Mouse (Mus musculus) hindbrain, embryonic 15.5 days (tissue): ENCODE measurements around the gene Cd300ld3. TPM values are rescaled to one million over a fixed set of nuclear protein-coding genes. Genes with fewer than 3 reads are reported as not detected.

Experiments used
- ATAC-seq: fragments of 200-750 bp; cut with Nextera tagmentation; 2 replicates; pipeline ENCODE4 v1.8.0; 2017; ENCODE audit warnings: low read depth, moderate number of reproducible peaks, moderate TSS enrichment; ENCODE audit not compliant: low FRiP score
- H3K27ac ChIP-seq: fragments of 300-500 bp; sonication (generic); replicated peaks from 2 replicates; pipeline ENCODE4 v1.5.1; 2015; ENCODE audit warnings: mild to moderate bottlenecking, inconsistent platforms
- H3K27me3 ChIP-seq: fragments of 300-500 bp; sonication (generic); 2 replicates; pipeline ENCODE4 v1.6.1; 2015; ENCODE audit warnings: control low read depth, inconsistent platforms
- H3K36me3 ChIP-seq: fragments of 300-500 bp; sonication (generic); 2 replicates; pipeline ENCODE4 v1.6.1; 2015; ENCODE audit warnings: control low read depth, inconsistent platforms
- H3K4me1 ChIP-seq: fragments of 300-500 bp; sonication (generic); replicated peaks from 2 replicates; pipeline ENCODE4 v1.6.1; 2015; ENCODE audit warnings: control low read depth, inconsistent platforms
- H3K4me2 ChIP-seq: fragments of 300-500 bp; sonication (generic); 2 replicates; pipeline ENCODE4 v1.6.1; 2015; ENCODE audit warnings: moderate library complexity, mild to moderate bottlenecking, inconsistent platforms
- H3K4me3 ChIP-seq: fragments of 300-500 bp; sonication (generic); 2 replicates; pipeline ENCODE4 v1.5.1; 2015; ENCODE audit warnings: mild to moderate bottlenecking, inconsistent platforms
- H3K9ac ChIP-seq: fragments of 300-500 bp; sonication (generic); 2 replicates; pipeline ENCODE4 v1.6.1; 2015; ENCODE audit warnings: inconsistent platforms
- H3K9me3 ChIP-seq: fragments of 300-500 bp; sonication (generic); 2 replicates; pipeline ENCODE4 v1.6.1; 2016; ENCODE audit warnings: control low read depth, inconsistent platforms
- WGBS: fragments of 180-500 bp; shearing (Covaris S2); methylation state at CpG from one replicate; pipeline ENCODE4 v1.1.7; 2015; 5-methylcytosine and 5-hydroxymethylcytosine counted together
- polyA plus RNA-seq: library from polyadenylated mRNA; unstranded; fragments of >200 nt; fragmentation: Nextera tagmentation; extraction: Ambion mirVana; gene quantifications from 2 replicates; pipeline ENCODE4 v1.2.1, GENCODE M21; 2015

The Cd300ld3 gene
- polyA plus RNA-seq, result not detected in 2 replicates

- Histone ChIP-seq H3K9me3 (no peaks in the 10 kb centered on the region), H3K4me2 (no peak within 1 kb of the TSS), H3K9ac (no peak within 1 kb of the TSS), H3K4me3 (no peak within 1 kb of the TSS), H3K27ac (no peak within 1 kb of the TSS), H3K36me3 (no peaks in the 10 kb centered on the region), H3K27me3 (no peaks in the 10 kb centered on the region), H3K4me1 (no peaks in the 10 kb centered on the region)
- no peak for ATAC-seq
- WGBS, result 81% methylated on average over 2 of the region's 2 CpGs
Measured at GRCm38 (mm10) chr11:115048259-115048658, at the start of gene Cd300ld3. Gene Cd300ld3 (minus strand): TSS chr11:115048409.

GRCm38 (mm10) chr11:115092140-115092539, 43.9 kb upstream of the Cd300ld3 start:
- Histone ChIP-seq H3K4me2 (peak overlapping the region; percentile 59), H3K27ac (no peak overlapping the region), H3K27me3 (peaks cover 31% of the 10 kb centered on the region), H3K9ac (no peak overlapping the region), H3K36me3 (no peaks in the 10 kb centered on the region), H3K4me1 (peaks cover 12% of the 10 kb centered on the region), H3K4me3 (peak overlapping the region; percentile 30; the same call in 1 of the 2 replicates), H3K9me3 (no peaks in the 10 kb centered on the region)
- ATAC-seq, result no peak
- 18% methylated on average over 4 of the region's 4 CpGs for WGBS

GRCm38 (mm10) chr11:115091362-115091901, 43.2 kb upstream of the Cd300ld3 start, which contains the start of gene Rab37:
Gene Rab37 (plus strand): TSS chr11:115091431.
- WGBS, result 3% methylated on average over 36 of the region's 36 CpGs
- H3K9me3 ChIP-seq, result no peaks in the 10 kb centered on the region
- no peak within 1 kb of the TSS for H3K27ac ChIP-seq
- peak within 1 kb of the TSS; percentile 59 for H3K4me2 ChIP-seq
- no peak for ATAC-seq
- peak within 1 kb of the TSS; percentile 30 for H3K4me3 ChIP-seq
- H3K4me1 ChIP-seq, result peaks cover 12% of the 10 kb centered on the region
- peaks cover 31% of the 10 kb centered on the region for H3K27me3 ChIP-seq
- peak within 1 kb of the TSS; percentile 23; the same call in 1 of the 2 replicates for H3K9ac ChIP-seq
- H3K36me3 ChIP-seq, result no peaks in the 10 kb centered on the region

- H3K9ac ChIP-seq, result no peak overlapping the region
- peaks cover 31% of the 10 kb centered on the region for H3K27me3 ChIP-seq
- H3K36me3 ChIP-seq, result no peaks in the 10 kb centered on the region
- H3K27ac ChIP-seq, result no peak overlapping the region
- ATAC-seq, result no peak
- H3K4me2 ChIP-seq, result no peak overlapping the region
- 68% methylated on average over 6 of the region's 6 CpGs for WGBS
- H3K4me3 ChIP-seq, result no peak overlapping the region
- H3K4me1 ChIP-seq, result peaks cover 15% of the 10 kb centered on the region
- H3K9me3 ChIP-seq, result no peaks in the 10 kb centered on the region
Measured at GRCm38 (mm10) chr11:115089853-115090252, 41.6 kb upstream of the Cd300ld3 start.

GRCm38 (mm10) chr11:115086213-115086612, 38.0 kb upstream of the Cd300ld3 start:
- no peak for ATAC-seq
- H3K27ac ChIP-seq, result no peak overlapping the region
- peaks cover 17% of the 10 kb centered on the region for H3K4me1 ChIP-seq
- H3K9ac ChIP-seq, result no peak overlapping the region
- WGBS, result 71% methylated on average over 7 of the region's 7 CpGs
- no peaks in the 10 kb centered on the region for H3K9me3 ChIP-seq
- H3K36me3 ChIP-seq, result no peaks in the 10 kb centered on the region
- no peak overlapping the region for H3K4me2 ChIP-seq
- no peak overlapping the region for H3K4me3 ChIP-seq
- H3K27me3 ChIP-seq, result peaks cover 13% of the 10 kb centered on the region

GRCm38 (mm10) chr11:115085064-115085463, 36.9 kb upstream of the Cd300ld3 start:
- Histone ChIP-seq H3K27me3 (peaks cover 2% of the 10 kb centered on the region), H3K4me3 (no peak overlapping the region), H3K9me3 (no peaks in the 10 kb centered on the region), H3K36me3 (no peaks in the 10 kb centered on the region), H3K4me1 (peaks cover 14% of the 10 kb centered on the region), H3K4me2 (no peak overlapping the region), H3K9ac (no peak overlapping the region), H3K27ac (no peak overlapping the region)
- 33% methylated on average over 8 of the region's 8 CpGs for WGBS
- no peak for ATAC-seq

GRCm38 (mm10) chr11:115084595-115084994, 36.4 kb upstream of the Cd300ld3 start:
- Histone ChIP-seq H3K36me3 (no peaks in the 10 kb centered on the region), H3K27ac (no peak overlapping the region), H3K4me1 (peaks cover 14% of the 10 kb centered on the region), H3K4me3 (no peak overlapping the region), H3K9me3 (no peaks in the 10 kb centered on the region), H3K27me3 (no peaks in the 10 kb centered on the region; the same call in 1 of the 2 replicates), H3K9ac (no peak overlapping the region), H3K4me2 (no peak overlapping the region)
- no peak for ATAC-seq
- WGBS, result 16% methylated on average over 12 of the region's 12 CpGs

- WGBS, result 41% methylated on average over 18 of the region's 18 CpGs
- Histone ChIP-seq H3K27me3 (no peaks in the 10 kb centered on the region; the same call in 1 of the 2 replicates), H3K36me3 (no peaks in the 10 kb centered on the region), H3K4me2 (no peak overlapping the region), H3K4me3 (no peak overlapping the region), H3K27ac (no peak overlapping the region), H3K9ac (no peak overlapping the region), H3K4me1 (peaks cover 14% of the 10 kb centered on the region), H3K9me3 (no peaks in the 10 kb centered on the region)
- ATAC-seq, result peak; percentile 48
Measured at GRCm38 (mm10) chr11:115083376-115084139, 35.3 kb upstream of the Cd300ld3 start.

GRCm38 (mm10) chr11:115082196-115082595, 34.0 kb upstream of the Cd300ld3 start:
- Histone ChIP-seq H3K9me3 (no peaks in the 10 kb centered on the region), H3K27ac (no peak overlapping the region), H3K4me1 (peaks cover 14% of the 10 kb centered on the region), H3K4me3 (no peak overlapping the region), H3K36me3 (no peaks in the 10 kb centered on the region), H3K27me3 (no peaks in the 10 kb centered on the region; the same call in 1 of the 2 replicates), H3K4me2 (no peak overlapping the region), H3K9ac (no peak overlapping the region)
- 82% methylated on average over 6 of the region's 6 CpGs for WGBS
- ATAC-seq, result no peak

GRCm38 (mm10) chr11:115081373-115081772, 33.2 kb upstream of the Cd300ld3 start:
- ATAC-seq, result no peak
- Histone ChIP-seq H3K27me3 (no peaks in the 10 kb centered on the region; the same call in 1 of the 2 replicates), H3K27ac (no peak overlapping the region), H3K9me3 (no peaks in the 10 kb centered on the region), H3K36me3 (no peaks in the 10 kb centered on the region), H3K4me2 (no peak overlapping the region), H3K4me1 (peaks cover 14% of the 10 kb centered on the region), H3K4me3 (no peak overlapping the region), H3K9ac (no peak overlapping the region)
- WGBS, result 64% methylated on average over 3 of the region's 3 CpGs

- H3K9ac ChIP-seq, result no peak overlapping the region
- peaks cover 14% of the 10 kb centered on the region for H3K4me1 ChIP-seq
- no peak overlapping the region for H3K4me2 ChIP-seq
- H3K27ac ChIP-seq, result no peak overlapping the region
- H3K4me3 ChIP-seq, result no peak overlapping the region
- no peaks in the 10 kb centered on the region for H3K9me3 ChIP-seq
- no peak for ATAC-seq
- H3K27me3 ChIP-seq, result no peaks in the 10 kb centered on the region; the same call in 1 of the 2 replicates
- WGBS, result 37% methylated on average over 13 of the region's 13 CpGs
- no peaks in the 10 kb centered on the region for H3K36me3 ChIP-seq
Measured at GRCm38 (mm10) chr11:115080886-115081285, 32.7 kb upstream of the Cd300ld3 start.

GRCm38 (mm10) chr11:115078680-115079079, 30.5 kb upstream of the Cd300ld3 start:
- Histone ChIP-seq H3K36me3 (no peaks in the 10 kb centered on the region), H3K27ac (no peak overlapping the region), H3K9me3 (no peaks in the 10 kb centered on the region), H3K4me2 (no peak overlapping the region), H3K4me3 (no peak overlapping the region), H3K9ac (no peak overlapping the region), H3K4me1 (peaks cover 3% of the 10 kb centered on the region; the same call in 1 of the 2 replicates), H3K27me3 (peaks cover 8% of the 10 kb centered on the region; the same call in 1 of the 2 replicates)
- 81% methylated on average over 5 of the region's 5 CpGs for WGBS
- no peak for ATAC-seq
